9 mouse cellular contexts compared by ENCODE assay signal in the genomic region with DNA sequence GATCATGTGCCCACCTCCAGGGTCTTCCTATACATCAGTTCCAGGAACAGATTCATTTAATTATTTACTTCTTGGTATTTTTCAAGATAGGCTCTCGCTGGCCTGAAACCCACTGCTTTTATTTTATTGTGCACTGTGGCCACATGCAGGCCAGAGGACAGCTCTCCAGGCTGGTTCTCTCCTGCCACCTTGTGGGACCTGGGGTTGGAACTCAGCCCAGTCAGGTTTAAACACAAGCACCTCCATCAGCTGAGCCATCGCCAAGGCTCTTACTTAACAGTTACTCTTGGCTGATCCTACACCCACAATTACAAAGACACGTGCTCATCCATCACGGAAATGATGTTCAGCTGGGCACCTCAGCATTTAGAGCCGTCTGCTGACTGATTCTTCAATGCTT. TPM values are rescaled to one million over a fixed set of nuclear protein-coding genes. Genes with fewer than 3 reads are reported as not detected.
DNase-seq lines count a peak whose midpoint lies in the region; ATAC-seq and TF ChIP-seq lines count a peak whose summit lies in the region.
"Had no signal": no experiment of that assay in that cellular context is flagged by ENCODE, and none has a peak within 500 bp of the region (broad histone marks: within the 10 kb centered on the region; RNA-seq: fewer than 3 reads in every experiment).

No protein-coding gene starts in this region.

- TF ChIP-seq CTCF in midbrain, postnatal 0 days (IDR thresholded peaks at IDR 0.05) = peak; percentile 52

- H3K36me3 ChIP-seq in midbrain, postnatal 0 days (ENCODE audit: insufficient read depth, low read length) = no peaks in the 10 kb centered on the region
- H3K36me3 ChIP-seq in midbrain, embryonic 13.5 days = no peaks in the 10 kb centered on the region
- H3K36me3 ChIP-seq in neural tube, embryonic 15.5 days = no peaks in the 10 kb centered on the region
- no peaks in the 10 kb centered on the region for H3K36me3 ChIP-seq in forebrain, embryonic 11.5 days (ENCODE audit: control insufficient read depth, insufficient read depth, low read length)
- no peaks in the 10 kb centered on the region for H3K36me3 ChIP-seq in midbrain, embryonic 15.5 days (replicated peaks)
- H3K36me3 ChIP-seq: embryonic facial prominence, embryonic 13.5 days; midbrain, embryonic 12.5 days had no signal

- H3K4me2 ChIP-seq in midbrain, postnatal 0 days (ENCODE audit: low read depth, low read length, poor library complexity, severe bottlenecking) = no peak overlapping the region
- no peak overlapping the region for H3K4me2 ChIP-seq in midbrain, embryonic 13.5 days (replicated peaks)
- H3K4me2 ChIP-seq in neural tube, embryonic 15.5 days = no peak overlapping the region
- H3K4me2 ChIP-seq in forebrain, embryonic 11.5 days (ENCODE audit: low read depth, low read length, severe bottlenecking) = no peak overlapping the region
- H3K4me2 ChIP-seq in midbrain, embryonic 15.5 days = no peak overlapping the region
- H3K4me2 ChIP-seq: embryonic facial prominence, embryonic 13.5 days; midbrain, embryonic 12.5 days had no signal

- 60% methylated on average over 5 of the region's 5 CpGs for WGBS in midbrain, postnatal 0 days
- WGBS in midbrain, embryonic 13.5 days = 62% methylated on average over 5 of the region's 5 CpGs
- WGBS in neural tube, embryonic 15.5 days = 44% methylated on average over 5 of the region's 5 CpGs
- 68% methylated on average over 5 of the region's 5 CpGs for WGBS in forebrain, embryonic 11.5 days
- 58% methylated on average over 5 of the region's 5 CpGs for WGBS in midbrain, embryonic 15.5 days

- no peak overlapping the region for H3K27ac ChIP-seq in midbrain, postnatal 0 days (ENCODE audit: low read depth, low read length)
- H3K27ac ChIP-seq in midbrain, embryonic 13.5 days = no peak overlapping the region
- H3K27ac ChIP-seq in brown adipose tissue, adult 24 weeks (replicated peaks; ENCODE audit: low read depth, low read length) = peak overlapping the region; percentile 65; the same call in 1 of the 2 replicates
- H3K27ac ChIP-seq in neural tube, embryonic 15.5 days (replicated peaks) = no peak overlapping the region
- no peak overlapping the region for H3K27ac ChIP-seq in forebrain, embryonic 11.5 days (ENCODE audit: low read depth, low read length)
- no peak overlapping the region for H3K27ac ChIP-seq in midbrain, embryonic 15.5 days
- H3K27ac ChIP-seq: embryonic facial prominence, embryonic 13.5 days; midbrain, embryonic 12.5 days had no signal

- ATAC-seq in midbrain, postnatal 0 days (ENCODE audit: low FRiP score) = no peak
- ATAC-seq in midbrain, embryonic 13.5 days = no peak
- no peak for ATAC-seq in neural tube, embryonic 15.5 days (ENCODE audit: low FRiP score)
- no peak for ATAC-seq in forebrain, embryonic 11.5 days (replicated peaks; ENCODE audit: low FRiP score)
- ATAC-seq in midbrain, embryonic 15.5 days (replicated peaks) = no peak

- H3K27me3 ChIP-seq in midbrain, postnatal 0 days (ENCODE audit: insufficient read depth, low read length) = no peaks in the 10 kb centered on the region
- no peaks in the 10 kb centered on the region for H3K27me3 ChIP-seq in midbrain, embryonic 13.5 days
- no peaks in the 10 kb centered on the region for H3K27me3 ChIP-seq in neural tube, embryonic 15.5 days (replicated peaks)
- no peaks in the 10 kb centered on the region for H3K27me3 ChIP-seq in forebrain, embryonic 11.5 days (ENCODE audit: control insufficient read depth, insufficient read depth, low read length)
- no peaks in the 10 kb centered on the region for H3K27me3 ChIP-seq in midbrain, embryonic 15.5 days (replicated peaks)
- H3K27me3 ChIP-seq: embryonic facial prominence, embryonic 13.5 days; midbrain, embryonic 12.5 days had no signal

- H3K4me1 ChIP-seq in midbrain, postnatal 0 days (ENCODE audit: insufficient read depth, low read length) = no peaks in the 10 kb centered on the region
- no peaks in the 10 kb centered on the region for H3K4me1 ChIP-seq in midbrain, embryonic 13.5 days (replicated peaks)
- H3K4me1 ChIP-seq in brown adipose tissue, adult 24 weeks (ENCODE audit: control insufficient read depth, insufficient read depth, insufficient read length, low read length) = peaks cover 5% of the 10 kb centered on the region; the same call in 1 of the 2 replicates
- H3K4me1 ChIP-seq in neural tube, embryonic 15.5 days = no peaks in the 10 kb centered on the region
- H3K4me1 ChIP-seq in forebrain, embryonic 11.5 days (replicated peaks; ENCODE audit: control insufficient read depth, insufficient read depth, low read length) = no peaks in the 10 kb centered on the region
- no peaks in the 10 kb centered on the region for H3K4me1 ChIP-seq in midbrain, embryonic 15.5 days
- H3K4me1 ChIP-seq: midbrain, embryonic 12.5 days had no signal

- H3K9ac ChIP-seq in midbrain, postnatal 0 days (replicated peaks; ENCODE audit: low read length, poor library complexity, severe bottlenecking) = no peak overlapping the region
- no peak overlapping the region for H3K9ac ChIP-seq in midbrain, embryonic 13.5 days (replicated peaks)
- H3K9ac ChIP-seq in neural tube, embryonic 15.5 days (replicated peaks) = 0 out of 2 replicates have a peak overlapping the region, but pooled peaks have one; percentile 7
- no peak overlapping the region for H3K9ac ChIP-seq in forebrain, embryonic 11.5 days (ENCODE audit: low read length)
- no peak overlapping the region for H3K9ac ChIP-seq in midbrain, embryonic 15.5 days
- H3K9ac ChIP-seq: embryonic facial prominence, embryonic 13.5 days; midbrain, embryonic 12.5 days had no signal

- DNase-seq in midbrain, postnatal 0 days (ENCODE audit: low spot score) = peak; percentile 32
- DNase-seq in heart, postnatal 4 days = peak; percentile 63
- no peak for DNase-seq in forebrain, embryonic 11.5 days (ENCODE audit: low spot score)

- H3K9me3 ChIP-seq in midbrain, postnatal 0 days (ENCODE audit: low read length) = no peaks in the 10 kb centered on the region
- no peaks in the 10 kb centered on the region for H3K9me3 ChIP-seq in midbrain, embryonic 13.5 days
- H3K9me3 ChIP-seq in neural tube, embryonic 15.5 days (replicated peaks) = no peaks in the 10 kb centered on the region
- H3K9me3 ChIP-seq in forebrain, embryonic 11.5 days (ENCODE audit: control insufficient read depth, low read length) = no peaks in the 10 kb centered on the region
- H3K9me3 ChIP-seq in midbrain, embryonic 15.5 days = no peaks in the 10 kb centered on the region
- H3K9me3 ChIP-seq: embryonic facial prominence, embryonic 13.5 days; midbrain, embryonic 12.5 days had no signal

- no peak overlapping the region for H3K4me3 ChIP-seq in midbrain, postnatal 0 days (ENCODE audit: low read depth, low read length)
- no peak overlapping the region for H3K4me3 ChIP-seq in midbrain, embryonic 13.5 days (replicated peaks)
- no peak overlapping the region for H3K4me3 ChIP-seq in brown adipose tissue, adult 24 weeks (ENCODE audit: insufficient read depth, low read depth, low read length)
- H3K4me3 ChIP-seq in neural tube, embryonic 15.5 days (replicated peaks) = no peak overlapping the region
- no peak overlapping the region for H3K4me3 ChIP-seq in forebrain, embryonic 11.5 days (ENCODE audit: low read depth, low read length)
- no peak overlapping the region for H3K4me3 ChIP-seq in midbrain, embryonic 15.5 days
- H3K4me3 ChIP-seq: embryonic facial prominence, embryonic 13.5 days; midbrain, embryonic 12.5 days had no signal

RNA-seq across cellular contexts. Expression of a gene that starts 13.6 kb away (rescaled TPM):
- not detected in 2 replicates for total RNA-seq in midbrain, postnatal 0 days (2014; rRNA removed)
- polyA plus RNA-seq in midbrain, postnatal 0 days (2015; fragmentation: Nextera tagmentation; extraction: Ambion mirVana) = not detected in 2 replicates
- polyA plus RNA-seq in midbrain, embryonic 13.5 days (2015; fragmentation: Nextera tagmentation; extraction: Ambion mirVana) = not detected in 2 replicates
- polyA plus RNA-seq in brown adipose tissue, adult 24 weeks (2012; ENCODE audit: insufficient read depth, insufficient read length, missing spikeins) = not detected in 2 replicates
- not detected for total RNA-seq in heart, postnatal 4 days (2021)
- 0.32 and 0.64 TPM in 2 replicates for polyA plus RNA-seq in neural tube, embryonic 15.5 days (2015; fragmentation: Nextera tagmentation; extraction: Ambion mirVana)
- not detected in 2 replicates for polyA plus RNA-seq in forebrain, embryonic 11.5 days (2014; fragmentation: Nextera tagmentation; extraction: Ambion mirVana)
- not detected in 2 replicates for polyA plus RNA-seq in midbrain, embryonic 15.5 days (2015; fragmentation: Nextera tagmentation; extraction: Ambion mirVana)
- polyA plus RNA-seq: midbrain, embryonic 12.5 days had no signal

RNA-seq across cellular contexts. Expression of a gene that starts 17.2 kb away (rescaled TPM):
- 12.4 and 13.5 TPM in 2 replicates for total RNA-seq in midbrain, postnatal 0 days (2014; rRNA removed)
- 2.0 and 2.6 TPM in 2 replicates for polyA plus RNA-seq in midbrain, postnatal 0 days (2015; fragmentation: Nextera tagmentation; extraction: Ambion mirVana)
- 4.5 and 4.6 TPM in 2 replicates for polyA plus RNA-seq in midbrain, embryonic 13.5 days (2015; fragmentation: Nextera tagmentation; extraction: Ambion mirVana)
- 231 and 236 TPM in 2 replicates for polyA plus RNA-seq in brown adipose tissue, adult 24 weeks (2012; ENCODE audit: insufficient read depth, insufficient read length, missing spikeins)
- total RNA-seq in heart, postnatal 4 days (2021) = 10 to 100 TPM in 1 of 2 experiments, 1 to 10 TPM in 1; 8.8 to 13.1 TPM
- polyA plus RNA-seq in neural tube, embryonic 15.5 days (2015; fragmentation: Nextera tagmentation; extraction: Ambion mirVana) = 3.8 and 5.4 TPM in 2 replicates
- 3.2 and 3.9 TPM in 2 replicates for polyA plus RNA-seq in forebrain, embryonic 11.5 days (2014; fragmentation: Nextera tagmentation; extraction: Ambion mirVana)
- polyA plus RNA-seq in midbrain, embryonic 15.5 days (2015; fragmentation: Nextera tagmentation; extraction: Ambion mirVana) = 3.2 and 4.3 TPM in 2 replicates

RNA-seq across cellular contexts. Expression of a gene that starts 31.8 kb away (rescaled TPM):
- not detected in 2 replicates for total RNA-seq in midbrain, postnatal 0 days (2014; rRNA removed)
- not detected in 2 replicates for polyA plus RNA-seq in midbrain, postnatal 0 days (2015; fragmentation: Nextera tagmentation; extraction: Ambion mirVana)
- not detected in 2 replicates for polyA plus RNA-seq in midbrain, embryonic 13.5 days (2015; fragmentation: Nextera tagmentation; extraction: Ambion mirVana)
- polyA plus RNA-seq in brown adipose tissue, adult 24 weeks (2012; ENCODE audit: insufficient read depth, insufficient read length, missing spikeins) = not detected in 2 replicates
- not detected for total RNA-seq in heart, postnatal 4 days (2021)
- 1.1 and 1.7 TPM in 2 replicates for polyA plus RNA-seq in neural tube, embryonic 15.5 days (2015; fragmentation: Nextera tagmentation; extraction: Ambion mirVana)
- polyA plus RNA-seq in forebrain, embryonic 11.5 days (2014; fragmentation: Nextera tagmentation; extraction: Ambion mirVana) = not detected in 2 replicates
- polyA plus RNA-seq in midbrain, embryonic 15.5 days (2015; fragmentation: Nextera tagmentation; extraction: Ambion mirVana) = 0.11 and 0.13 TPM in 2 replicates
- polyA plus RNA-seq: embryonic facial prominence, embryonic 13.5 days; midbrain, embryonic 12.5 days had no signal

RNA-seq across cellular contexts. Expression of a gene that starts 31.9 kb away (rescaled TPM):
- not detected in 2 replicates for total RNA-seq in midbrain, postnatal 0 days (2014; rRNA removed)
- not detected in 2 replicates for polyA plus RNA-seq in midbrain, postnatal 0 days (2015; fragmentation: Nextera tagmentation; extraction: Ambion mirVana)
- not detected in 2 replicates for polyA plus RNA-seq in midbrain, embryonic 13.5 days (2015; fragmentation: Nextera tagmentation; extraction: Ambion mirVana)
- polyA plus RNA-seq in brown adipose tissue, adult 24 weeks (2012; ENCODE audit: insufficient read depth, insufficient read length, missing spikeins) = not detected in 2 replicates
- total RNA-seq in heart, postnatal 4 days (2021) = under 1 TPM in 1 of 2 experiments, not detected in 1; 0.27 TPM
- not detected in 2 replicates for polyA plus RNA-seq in neural tube, embryonic 15.5 days (2015; fragmentation: Nextera tagmentation; extraction: Ambion mirVana)
- not detected in 2 replicates for polyA plus RNA-seq in forebrain, embryonic 11.5 days (2014; fragmentation: Nextera tagmentation; extraction: Ambion mirVana)
- polyA plus RNA-seq in midbrain, embryonic 15.5 days (2015; fragmentation: Nextera tagmentation; extraction: Ambion mirVana) = not detected in 2 replicates
- polyA plus RNA-seq: embryonic facial prominence, embryonic 13.5 days; midbrain, embryonic 12.5 days had no signal

RNA-seq across cellular contexts. Expression of a gene that starts 40.5 kb away (rescaled TPM):
- total RNA-seq in midbrain, postnatal 0 days (2014; rRNA removed) = not detected in 2 replicates
- not detected in 2 replicates for polyA plus RNA-seq in midbrain, postnatal 0 days (2015; fragmentation: Nextera tagmentation; extraction: Ambion mirVana)
- not detected in 2 replicates for polyA plus RNA-seq in midbrain, embryonic 13.5 days (2015; fragmentation: Nextera tagmentation; extraction: Ambion mirVana)
- not detected in 2 replicates for polyA plus RNA-seq in brown adipose tissue, adult 24 weeks (2012; ENCODE audit: insufficient read depth, insufficient read length, missing spikeins)
- not detected for total RNA-seq in heart, postnatal 4 days (2021)
- polyA plus RNA-seq in neural tube, embryonic 15.5 days (2015; fragmentation: Nextera tagmentation; extraction: Ambion mirVana) = not detected in 2 replicates
- not detected in 2 replicates for polyA plus RNA-seq in forebrain, embryonic 11.5 days (2014; fragmentation: Nextera tagmentation; extraction: Ambion mirVana)
- polyA plus RNA-seq in midbrain, embryonic 15.5 days (2015; fragmentation: Nextera tagmentation; extraction: Ambion mirVana) = not detected in 2 replicates
- polyA plus RNA-seq: embryonic facial prominence, embryonic 13.5 days; midbrain, embryonic 12.5 days had no signal

Comparison
In these comparisons a context has a peak if more than half of its experiments do, and no peak if none do; other contexts are left out.
1. RNA of a gene that starts 17.2 kb away (polyA plus RNA-seq): 231 to 236 TPM in brown adipose tissue, adult 24 weeks; 4.5 to 4.6 TPM in midbrain, embryonic 13.5 days, 3.2 to 4.3 TPM in midbrain, embryonic 15.5 days, 3.8 to 5.4 TPM in neural tube, embryonic 15.5 days, 3.2 to 3.9 TPM in forebrain, embryonic 11.5 days and 2.0 to 2.6 TPM in midbrain, postnatal 0 days; every median in the first group is over 10 times any median in the second.